Mouse (Mus musculus): ENCODE measurements around the gene Mrtfb. TPM values are rescaled to one million over a fixed set of nuclear protein-coding genes. Genes with fewer than 3 reads are reported as not detected.

Mrtfb gene
- total RNA-seq, 2 experiments from 2014 or later = 40.7 to 43.5 TPM

DNA sequence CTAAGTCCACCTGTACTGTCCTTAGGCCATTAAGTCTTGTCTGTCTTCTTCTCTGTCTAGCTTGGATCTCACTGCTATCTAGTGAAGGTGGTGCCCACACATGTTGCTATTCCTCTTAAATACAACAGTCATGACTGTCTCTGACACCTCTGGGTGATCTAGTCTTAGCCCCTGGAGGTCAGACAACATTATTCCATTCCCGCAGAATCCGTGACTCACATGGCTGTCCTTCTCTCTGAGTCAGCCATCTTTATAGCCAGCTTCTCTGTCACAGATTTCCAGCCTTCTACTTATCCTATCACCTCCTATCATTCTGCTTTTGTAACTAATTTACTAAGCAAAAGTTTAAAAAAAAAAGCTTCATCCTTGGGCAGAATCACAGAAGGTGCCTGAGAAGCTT is 125.5 kb downstream of the Mrtfb start:
- DNase-seq (ENCODE audit: low spot score in 2 of 2) = no peak

DNA sequence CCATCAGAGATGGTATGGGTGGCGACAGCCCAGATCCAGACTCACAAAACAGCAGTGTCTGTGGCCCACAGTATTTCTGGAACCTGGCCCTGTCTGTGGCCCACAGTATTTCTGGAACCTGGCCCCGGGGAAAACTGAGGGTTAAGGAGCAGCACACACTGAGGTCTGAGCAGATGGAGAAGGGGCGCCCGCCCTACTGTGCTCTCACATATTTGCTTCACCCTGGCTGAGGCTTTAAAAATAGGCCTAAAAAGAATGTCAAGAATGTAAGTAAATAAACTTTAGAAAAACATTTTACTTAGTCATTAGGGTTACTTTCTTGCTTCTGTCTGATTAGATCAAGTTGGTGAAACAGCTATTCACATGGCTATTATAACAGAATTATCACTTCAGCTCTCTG is 131.0 kb downstream of the Mrtfb start:
- DNase-seq (ENCODE audit: low spot score in 2 of 2) = no peak

DNA sequence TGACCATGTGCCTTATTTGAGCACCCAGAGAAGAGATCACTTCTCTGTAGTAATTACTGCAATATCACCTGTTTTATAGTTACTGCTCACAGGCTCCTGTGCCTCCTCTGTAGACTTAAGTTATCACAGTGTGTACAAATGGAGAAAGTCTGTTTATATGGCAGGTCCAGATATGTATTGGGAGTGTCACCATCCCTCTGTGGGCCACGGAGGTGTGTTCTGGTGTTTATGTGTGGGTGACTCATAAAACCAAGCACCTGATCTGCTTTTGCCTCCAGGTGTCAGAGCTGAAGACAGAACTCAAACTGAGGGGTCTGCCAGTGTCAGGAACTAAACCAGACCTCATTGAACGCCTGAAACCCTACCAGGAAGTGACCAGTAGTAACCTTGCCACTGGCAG is 144.1 kb downstream of the Mrtfb start:
- DNase-seq (ENCODE audit: low spot score in 2 of 2) = no peak

DNA sequence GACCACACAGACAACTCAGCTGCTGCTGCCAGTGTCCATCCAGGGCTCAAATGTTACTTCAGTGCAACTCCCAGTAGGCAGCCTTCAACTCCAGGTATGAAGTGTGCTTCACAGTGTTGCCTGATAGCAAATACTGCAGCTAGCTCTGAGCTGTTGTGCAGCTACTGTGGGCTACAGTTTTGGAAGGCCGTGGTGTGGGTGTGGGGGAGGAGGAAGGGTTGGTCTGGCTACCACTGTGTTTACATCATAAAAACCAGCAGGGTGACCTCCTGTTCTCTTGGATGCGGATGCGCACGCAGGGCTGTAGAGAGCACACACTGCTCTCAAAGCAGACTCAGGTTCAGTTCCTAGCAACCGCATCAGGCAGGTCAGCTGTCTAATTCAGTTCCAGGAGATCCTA is 145.3 kb downstream of the Mrtfb start:
- no peak for DNase-seq (ENCODE audit: low spot score in 2 of 2)

DNA sequence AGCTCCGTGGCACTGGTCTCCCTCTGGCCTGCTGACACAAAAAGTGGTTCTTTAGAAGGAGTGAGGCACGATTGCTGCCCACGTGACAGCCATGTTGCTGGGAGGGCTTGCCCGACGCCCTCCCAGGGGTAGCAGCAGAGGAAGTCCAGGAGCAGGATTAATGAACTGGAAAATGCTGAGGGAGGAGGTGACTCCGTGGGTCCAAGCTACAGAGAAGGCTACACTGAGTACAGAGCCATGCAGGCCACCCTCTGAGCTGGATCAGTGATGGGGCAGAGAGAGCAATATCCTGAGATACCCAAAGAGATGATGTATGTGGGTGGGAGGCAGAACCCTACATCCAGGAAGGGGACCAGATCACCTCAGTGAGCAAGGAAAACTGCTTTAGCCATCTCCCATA is 148.4 kb downstream of the Mrtfb start:
- no peak for DNase-seq (ENCODE audit: low spot score in 2 of 2)

DNA sequence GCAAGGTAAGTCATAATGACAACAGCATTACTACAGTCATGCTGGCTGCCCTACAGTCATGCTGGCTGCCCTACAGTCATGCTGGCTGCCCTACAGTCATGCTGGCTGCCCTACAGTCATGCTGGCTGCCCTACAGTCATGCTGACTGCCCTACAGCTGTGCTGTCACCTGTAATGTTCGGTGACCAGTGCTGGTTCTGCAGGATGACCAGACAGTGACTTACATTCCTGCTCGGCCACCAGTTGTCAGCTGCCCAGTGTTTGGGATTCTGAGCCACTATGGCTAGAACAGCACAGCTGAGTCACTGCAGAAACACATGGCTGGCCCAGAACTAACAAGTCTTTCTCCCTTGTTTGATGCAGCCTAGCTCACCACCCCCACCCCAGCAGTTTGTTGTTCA is 149.1 kb downstream of the Mrtfb start:
- DNase-seq (ENCODE audit: low spot score in 2 of 2) = no peak

DNA sequence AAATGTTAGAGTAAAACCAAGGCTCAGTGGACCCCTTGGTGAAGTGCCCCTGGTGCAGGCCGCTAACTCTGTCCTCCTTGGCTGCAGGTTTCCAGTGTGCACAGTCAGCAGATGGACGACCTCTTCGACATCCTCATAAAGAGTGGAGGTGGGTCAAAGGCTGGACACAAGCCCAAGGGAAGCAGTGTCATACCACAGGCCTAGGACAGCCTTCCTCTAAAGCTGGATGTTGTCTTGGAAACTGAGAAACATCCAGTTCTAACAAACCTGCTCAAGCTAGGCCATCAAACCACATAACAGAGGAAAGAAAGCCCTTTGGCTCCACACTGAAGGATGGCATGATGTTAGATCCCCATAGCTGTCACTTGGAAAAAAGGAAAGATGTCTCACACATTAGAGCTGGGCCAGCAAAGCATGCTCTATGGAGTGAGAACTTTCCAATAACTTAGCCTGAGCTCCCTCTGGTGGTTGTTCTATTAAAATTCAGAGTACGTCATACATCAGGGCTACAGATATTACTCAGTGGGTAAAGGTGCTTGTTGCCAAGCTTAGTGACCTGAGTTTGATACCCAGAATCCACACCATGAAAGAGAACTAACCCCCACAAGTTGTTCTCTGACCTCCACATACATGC is 153.4 kb downstream of the Mrtfb start:
- DNase-seq (ENCODE audit: low spot score in 2 of 2) = no peak

DNA sequence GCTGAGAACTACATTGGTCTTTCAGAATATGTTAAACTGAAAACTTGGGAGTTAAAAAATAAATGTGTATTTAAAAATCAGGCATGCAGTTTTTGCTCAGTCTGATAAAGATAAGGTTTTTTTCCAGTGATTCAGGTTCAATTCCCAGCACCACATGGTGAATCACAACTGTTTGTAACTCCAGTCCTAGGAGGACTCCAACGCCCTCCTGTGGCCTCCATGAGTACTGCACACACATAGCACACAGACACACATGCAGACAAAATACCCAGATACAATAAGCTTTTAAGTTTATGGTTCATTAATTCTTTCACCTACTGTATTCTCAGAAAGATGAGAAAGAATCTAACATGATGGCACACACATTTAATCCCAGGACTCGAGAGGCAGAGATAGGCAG is 154.5 kb downstream of the Mrtfb start:
- no peak for DNase-seq (ENCODE audit: low spot score in 2 of 2)

DNA sequence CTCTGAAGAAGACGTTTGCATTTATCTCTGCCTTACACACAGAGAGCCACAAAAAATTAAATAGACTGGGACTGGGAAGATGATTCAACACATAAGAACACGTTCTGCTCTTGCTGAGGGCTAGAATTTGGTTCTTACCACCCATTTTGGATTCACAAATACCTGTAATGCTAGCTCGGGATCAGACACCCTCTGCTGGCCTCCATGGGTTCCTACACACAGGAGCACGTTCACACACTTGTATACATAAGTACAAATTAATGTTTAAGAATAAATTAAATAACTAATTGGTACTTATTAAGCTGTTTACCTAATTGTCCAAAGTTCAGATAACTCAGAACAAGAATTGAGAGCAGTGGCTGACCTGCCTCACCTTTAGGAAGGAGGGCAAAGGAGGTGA is 155.2 kb downstream of the Mrtfb start:
- no peak for DNase-seq (ENCODE audit: low spot score in 2 of 2)

DNA sequence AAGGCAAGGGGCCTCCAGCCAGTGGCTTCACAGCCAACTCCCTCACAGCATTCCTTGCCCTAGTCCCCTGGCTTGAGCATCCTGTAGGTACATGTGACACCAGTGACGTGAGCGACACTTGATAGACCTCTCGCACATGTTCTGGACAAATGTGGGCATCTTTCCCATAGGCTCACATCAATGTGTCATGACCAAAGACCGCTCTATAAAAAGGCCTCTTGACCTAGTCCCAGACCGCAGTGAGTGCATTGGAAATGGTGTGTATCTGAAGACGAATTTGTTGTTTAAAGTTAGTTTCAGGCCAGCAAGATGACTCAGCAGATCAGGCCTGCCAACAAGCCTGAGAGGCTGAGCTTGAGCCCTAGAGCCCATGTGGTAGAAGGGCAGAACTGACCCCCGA is 158.3 kb downstream of the Mrtfb start:
- DNase-seq (ENCODE audit: low spot score in 2 of 2) = no peak

DNA sequence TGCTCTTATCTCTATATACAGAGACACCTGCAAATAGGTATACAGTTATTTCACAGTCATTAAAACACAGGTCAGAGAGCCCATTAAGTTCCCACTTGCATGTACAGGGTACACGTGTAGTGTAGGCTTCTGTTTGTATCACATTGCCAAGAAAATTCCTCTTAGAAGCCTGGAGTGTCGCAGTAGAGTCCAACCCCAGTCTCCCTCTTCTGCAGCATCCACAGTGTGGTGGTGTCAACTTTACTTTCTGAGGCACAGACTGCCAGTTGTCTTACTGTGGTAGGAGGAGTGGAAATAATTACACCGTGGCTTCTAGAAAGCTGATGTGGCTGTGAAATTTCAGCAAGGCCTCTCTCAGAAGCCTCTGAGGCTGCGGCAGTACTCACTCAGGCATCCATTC is 158.7 kb downstream of the Mrtfb start:
- DNase-seq (ENCODE audit: low spot score in 2 of 2) = no peak

DNA sequence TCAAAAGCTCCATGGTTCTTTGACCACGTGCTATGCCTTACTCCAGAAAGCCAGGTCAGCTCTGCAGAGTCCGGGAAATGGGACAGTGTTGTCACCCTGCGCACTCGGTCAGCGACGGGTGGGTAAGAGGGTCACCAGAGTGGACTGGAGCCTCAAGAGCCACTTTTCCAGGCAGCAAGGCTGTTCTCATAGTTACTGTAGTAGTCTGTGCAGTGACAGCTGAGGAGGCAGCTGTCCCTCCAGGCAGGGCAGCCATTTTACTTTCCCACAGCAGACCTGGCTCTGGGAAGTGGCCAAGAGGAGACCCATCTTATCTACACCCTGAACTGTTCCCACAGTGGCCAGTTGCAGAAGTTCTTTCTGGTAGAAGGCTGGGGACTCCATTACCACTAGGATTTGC is 159.2 kb downstream of the Mrtfb start:
- DNase-seq (ENCODE audit: low spot score in 2 of 2) = no peak

DNA sequence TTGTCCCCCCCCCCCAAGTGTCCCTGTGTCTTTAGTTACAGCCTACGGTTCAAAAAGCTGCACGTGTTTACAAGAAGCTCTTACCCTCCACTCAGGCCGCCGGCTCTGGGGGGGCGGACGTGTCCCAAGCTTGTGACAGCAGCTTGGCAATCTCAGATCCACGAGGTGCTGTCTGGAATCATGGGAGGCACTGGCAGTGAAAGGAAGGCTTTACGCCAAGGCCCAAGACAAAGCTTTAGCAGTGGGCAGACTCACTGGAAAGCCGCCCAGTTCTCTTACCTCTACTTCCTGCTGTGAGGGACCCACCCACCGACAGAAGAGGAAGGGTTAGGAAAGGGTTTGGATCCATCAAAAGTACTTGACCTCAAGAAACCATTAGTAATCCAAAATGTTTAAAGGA is 160.2 kb downstream of the Mrtfb start:
- DNase-seq (ENCODE audit: low spot score in 2 of 2) = no peak

DNA sequence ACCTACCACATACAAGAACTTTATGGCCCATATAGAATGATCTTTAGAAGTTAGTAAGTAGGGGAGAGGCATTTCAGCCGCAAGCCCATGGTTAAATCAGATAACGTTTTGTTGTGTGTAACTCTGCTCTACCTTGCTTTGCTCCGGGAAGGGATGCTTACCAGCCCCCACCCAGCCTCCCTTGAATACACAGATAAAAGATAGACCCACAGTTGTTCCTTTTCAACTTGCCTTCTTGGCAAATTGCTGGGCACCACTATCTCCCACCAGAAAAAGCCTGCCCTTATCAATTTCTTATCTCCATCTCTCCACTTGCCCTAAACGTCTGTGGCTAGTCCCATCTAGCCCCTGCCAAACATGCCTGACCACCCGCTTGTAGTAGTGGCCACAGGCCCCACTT is 161.6 kb downstream of the Mrtfb start:
- DNase-seq (ENCODE audit: low spot score in 2 of 2) = no peak

DNA sequence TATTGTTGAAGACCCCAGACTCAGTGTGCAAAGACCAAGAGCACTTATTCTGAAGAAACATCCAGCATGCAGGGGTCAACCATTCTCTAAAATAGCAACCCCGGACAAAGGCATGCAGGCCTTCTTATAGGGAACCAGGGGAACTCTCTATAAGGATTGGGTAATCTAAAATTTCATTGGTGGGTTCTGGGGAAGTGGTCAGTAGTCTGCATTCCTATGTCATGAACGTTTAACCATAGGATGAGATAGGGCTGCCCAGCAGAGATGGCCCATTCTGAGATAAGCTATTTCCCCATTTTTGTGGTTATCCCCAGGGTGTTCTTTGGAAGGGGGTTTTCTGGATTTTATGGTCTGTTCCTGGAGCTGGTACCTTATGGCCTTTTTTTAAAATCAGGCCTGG is 163.5 kb downstream of the Mrtfb start:
- no peak for DNase-seq (ENCODE audit: low spot score in 2 of 2)

DNA sequence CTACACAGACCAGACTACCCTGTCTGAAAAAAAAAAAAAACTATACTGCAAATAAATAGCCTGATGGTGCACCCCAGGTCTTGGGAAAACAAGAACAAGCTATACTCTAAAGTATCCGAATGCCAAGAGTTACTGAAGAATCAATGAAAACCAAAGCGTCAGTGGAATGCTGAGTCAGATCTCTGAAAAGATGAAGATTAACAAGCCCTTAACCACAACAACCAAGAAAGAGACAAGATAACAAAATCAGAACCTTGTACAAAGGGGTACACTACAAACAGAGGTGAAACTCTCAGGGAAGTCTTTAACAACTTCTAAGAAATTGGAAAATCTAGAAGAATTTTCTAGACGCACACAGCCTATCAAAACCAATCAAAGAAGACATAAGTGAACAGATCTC is 166.2 kb downstream of the Mrtfb start:
- DNase-seq (ENCODE audit: low spot score in 2 of 2) = no peak

DNA sequence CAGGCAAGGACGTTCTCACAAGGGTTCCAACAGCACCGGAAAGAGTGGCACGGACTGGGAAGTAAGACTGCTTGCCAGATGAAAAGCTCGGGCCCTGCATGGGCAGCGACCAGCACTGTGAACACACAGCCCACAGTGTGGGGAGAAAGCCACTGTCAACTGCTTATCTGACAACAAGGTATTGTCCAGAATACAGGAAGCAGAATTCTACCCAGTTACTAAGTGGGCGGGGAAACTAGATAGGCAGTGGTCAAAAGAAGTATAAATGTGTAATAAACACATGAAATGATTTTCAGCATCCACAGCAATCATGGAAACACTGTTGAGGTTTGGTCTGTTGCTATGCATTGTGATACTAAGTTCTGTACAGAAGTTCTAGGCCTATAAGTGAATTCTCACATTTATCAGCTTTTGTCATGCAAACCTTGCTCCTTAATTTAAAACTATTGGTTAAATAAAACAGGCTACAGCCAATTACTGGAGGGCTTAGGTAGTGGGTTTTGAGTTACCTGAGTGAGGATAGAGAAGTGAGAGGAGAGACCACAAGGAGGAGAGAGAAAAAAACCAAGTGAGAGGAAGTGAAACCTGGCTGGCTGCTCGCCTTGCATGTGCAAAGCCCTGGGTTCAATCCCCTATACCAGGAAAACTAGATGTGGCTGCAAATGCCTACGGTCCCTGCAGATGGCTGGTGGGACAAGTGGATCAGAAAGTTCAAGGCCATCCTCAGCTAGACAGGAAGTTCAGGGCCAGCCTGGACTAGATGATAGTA is 167.5 kb downstream of the Mrtfb start:
- DNase-seq (ENCODE audit: low spot score in 2 of 2) = no peak

DNA sequence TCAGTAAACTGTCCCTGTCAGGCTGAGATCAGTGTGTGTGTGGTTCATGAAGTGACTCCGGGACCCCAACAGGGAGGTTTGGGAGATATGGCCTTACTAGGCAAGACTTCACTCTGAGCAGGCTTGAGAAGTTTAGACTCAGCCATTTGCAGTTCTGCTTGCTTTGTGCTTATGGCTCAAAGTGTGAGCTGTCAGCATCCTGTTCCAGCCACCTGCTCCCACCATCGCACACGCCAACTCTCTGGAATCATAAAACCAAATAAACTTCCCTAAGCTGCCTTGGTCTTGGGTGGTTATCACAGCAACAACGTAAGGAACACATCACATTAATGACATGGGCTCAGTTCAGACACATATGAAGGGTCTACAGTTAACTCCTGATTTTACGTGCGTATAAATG is 169.5 kb downstream of the Mrtfb start:
- DNase-seq (ENCODE audit: low spot score in 2 of 2) = no peak

DNA sequence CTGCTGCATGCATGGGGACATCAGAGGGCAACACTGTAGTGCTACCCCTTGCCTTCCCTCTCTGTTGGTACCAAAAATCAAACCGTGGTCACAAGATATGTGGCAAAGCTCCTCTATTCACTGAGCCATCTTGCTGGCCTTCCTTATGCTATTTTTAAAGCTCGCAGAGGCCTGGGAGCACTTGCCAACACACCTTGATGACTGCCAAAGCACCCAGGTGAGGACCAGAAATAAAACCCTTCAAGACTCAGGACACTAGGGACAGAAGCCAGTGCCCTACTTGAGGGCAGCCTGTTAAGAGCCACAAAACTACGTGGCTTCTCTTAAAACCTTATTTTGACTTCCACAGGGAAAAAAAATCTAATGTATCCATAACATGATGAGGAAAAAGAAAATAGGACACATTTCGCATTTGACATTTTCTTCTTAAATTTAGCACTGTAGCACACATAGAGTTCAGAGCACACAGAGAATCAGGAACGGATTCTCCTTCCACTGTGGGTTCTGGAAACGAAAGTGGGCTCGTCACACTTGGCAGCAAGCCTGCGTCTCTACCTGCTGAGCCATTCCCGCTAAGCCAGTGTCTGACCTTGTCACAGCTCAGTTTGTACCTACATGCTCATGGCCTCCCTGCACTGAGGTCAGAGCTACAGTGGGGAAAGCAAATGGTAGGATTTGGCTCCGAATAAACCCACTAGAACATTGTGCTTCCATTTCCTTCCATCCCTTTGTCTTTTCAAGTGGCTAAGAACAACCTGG is 170.7 kb downstream of the Mrtfb start:
- no peak for DNase-seq (ENCODE audit: low spot score in 2 of 2)

DNA sequence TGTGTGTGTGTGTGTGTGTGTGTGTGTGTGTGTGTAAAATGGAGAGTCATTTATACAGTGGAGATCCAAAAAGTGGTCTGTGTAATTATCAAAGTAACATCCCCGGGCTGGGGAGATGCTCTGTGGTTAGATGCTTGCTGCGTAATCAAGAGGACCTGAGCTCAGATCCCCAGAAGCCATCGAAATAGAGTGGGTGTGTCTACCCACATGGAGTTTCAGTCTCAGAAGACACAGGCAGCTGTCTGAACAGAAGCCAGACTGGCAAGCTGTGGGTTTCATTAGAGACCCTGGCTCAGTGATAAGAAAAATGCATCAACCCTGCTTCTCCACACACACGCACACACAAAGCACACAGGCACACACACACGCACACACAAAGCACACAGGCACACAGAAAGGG is 171.8 kb downstream of the Mrtfb start:
- no peak for DNase-seq (ENCODE audit: low spot score in 2 of 2)

DNA sequence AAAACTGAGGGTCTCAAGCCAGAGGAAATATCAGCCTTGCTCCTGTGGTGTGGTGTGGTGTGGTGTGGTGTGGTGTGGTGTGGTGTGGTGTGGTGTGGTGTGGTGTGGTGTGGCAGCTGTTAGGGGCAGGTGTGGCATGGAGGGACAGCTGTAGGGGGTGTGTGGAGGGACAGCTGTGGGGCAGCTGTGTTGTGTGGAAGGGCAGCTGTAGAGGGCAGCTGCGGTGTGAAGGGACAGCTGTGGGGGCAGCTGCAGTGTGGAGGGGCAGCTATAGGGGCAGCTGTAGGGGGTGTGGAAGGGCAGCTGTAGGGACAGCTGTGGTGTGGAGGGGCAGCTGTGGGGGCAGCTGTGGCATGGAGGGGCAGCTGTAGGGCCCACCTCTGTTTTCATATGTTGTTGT is 172.5 kb downstream of the Mrtfb start:
- DNase-seq (ENCODE audit: low spot score in 2 of 2) = no peak

DNA sequence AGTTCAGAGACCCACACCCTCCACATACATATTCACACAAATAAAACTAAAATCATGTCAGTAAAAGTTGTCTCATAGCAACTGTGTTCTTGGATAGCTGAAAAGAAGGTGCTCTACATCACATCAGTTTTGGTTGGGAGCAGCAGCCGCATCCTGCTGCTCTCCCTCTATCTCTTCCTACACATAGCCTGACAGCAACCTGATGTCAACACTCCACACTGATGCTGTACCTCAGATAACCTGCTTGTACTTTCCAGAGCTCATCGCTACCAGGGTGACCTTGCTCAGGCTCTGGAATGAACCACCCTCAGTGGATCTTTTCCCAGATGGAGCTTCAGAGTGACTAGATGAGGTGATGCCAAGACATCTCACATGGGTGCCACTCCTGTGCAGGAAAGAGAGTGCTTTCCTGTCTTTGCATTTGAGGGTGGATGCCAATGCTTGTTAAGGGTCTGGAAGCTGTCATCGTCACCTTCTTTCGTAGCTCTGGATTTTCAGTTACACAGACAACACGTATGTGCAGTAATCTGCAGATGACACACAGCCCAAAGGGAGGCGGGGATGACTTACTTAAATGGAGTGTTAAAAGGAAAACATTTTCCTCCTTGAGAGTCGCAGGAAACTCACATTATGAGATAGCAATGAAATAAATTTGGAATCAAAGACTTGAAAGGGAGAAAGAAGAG is 173.8 kb downstream of the Mrtfb start:
- no peak for DNase-seq (ENCODE audit: low spot score in 2 of 2)
